Mouse (Mus musculus) neural tube, embryonic 13.5 days (tissue): ENCODE measurements around the gene Slc29a4. TPM values are rescaled to one million over a fixed set of nuclear protein-coding genes. Genes with fewer than 3 reads are reported as not detected.
A peak's percentile ranks its signal among the peaks of the same experiment; 100 is the strongest.

Experiments
- ATAC-seq: fragments of 200-750 bp; cut with Nextera tagmentation; 2 replicates; pipeline ENCODE4 v1.8.0; 2017; ENCODE audit warnings: low read depth, mild to moderate bottlenecking, moderate TSS enrichment, moderate library complexity
- H3K27ac ChIP-seq: fragments of 300-500 bp; sonication (generic); replicated peaks from 2 replicates; pipeline ENCODE4 v1.5.1; 2015; ENCODE audit warnings: moderate library complexity, mild to moderate bottlenecking, inconsistent platforms
- H3K27me3 ChIP-seq: fragments of 300-500 bp; sonication (generic); 2 replicates; pipeline ENCODE4 v1.6.1; 2015; ENCODE audit warnings: mild to moderate bottlenecking, inconsistent platforms
- H3K36me3 ChIP-seq: fragments of 300-500 bp; sonication (generic); 2 replicates; pipeline ENCODE4 v1.6.1; 2015; ENCODE audit warnings: mild to moderate bottlenecking, inconsistent platforms
- H3K4me1 ChIP-seq: fragments of 300-500 bp; sonication (generic); replicated peaks from 2 replicates; pipeline ENCODE4 v1.6.1; 2015; ENCODE audit warnings: inconsistent platforms
- H3K4me2 ChIP-seq: fragments of 300-500 bp; sonication (generic); 2 replicates; pipeline ENCODE4 v1.6.1; 2015; ENCODE audit warnings: inconsistent platforms, mild to moderate bottlenecking, moderate library complexity
- H3K4me3 ChIP-seq: fragments of 300-500 bp; sonication (generic); 2 replicates; pipeline ENCODE4 v1.5.1; 2015; ENCODE audit warnings: mild to moderate bottlenecking, inconsistent platforms
- H3K9ac ChIP-seq: fragments of 300-500 bp; sonication (generic); 2 replicates; pipeline ENCODE4 v1.6.1; 2015; ENCODE audit warnings: moderate library complexity, mild to moderate bottlenecking, inconsistent platforms
- H3K9me3 ChIP-seq: fragments of 300-500 bp; sonication (generic); 2 replicates; pipeline ENCODE4 v1.6.1; 2016; ENCODE audit warnings: inconsistent platforms
- WGBS: fragments of 180-500 bp; shearing (Covaris S2); methylation state at CpG from one replicate; pipeline ENCODE4 v1.1.7; 2015; 5-methylcytosine and 5-hydroxymethylcytosine counted together
- polyA plus RNA-seq: library from polyadenylated mRNA; unstranded; fragments of >200 nt; fragmentation: Nextera tagmentation; extraction: Ambion mirVana; gene quantifications from 2 replicates; pipeline ENCODE4 v1.2.1, GENCODE M21; 2015

Gene Slc29a4
- polyA plus RNA-seq, 1 experiment from 2014 or later: 82.1 TPM

- no peak overlapping the region for H3K4me3 ChIP-seq
- H3K27me3 ChIP-seq: no peaks in the 10 kb centered on the region
- H3K9me3 ChIP-seq: no peaks in the 10 kb centered on the region
- no peak overlapping the region for H3K9ac ChIP-seq
- peaks cover 61% of the 10 kb centered on the region for H3K36me3 ChIP-seq
- no peak for ATAC-seq
- H3K27ac ChIP-seq: no peak overlapping the region
- WGBS: 88% methylated on average over 13 of the region's 13 CpGs
- H3K4me1 ChIP-seq: peaks cover 10% of the 10 kb centered on the region
- no peak overlapping the region for H3K4me2 ChIP-seq
These were observed 27.6 kb downstream of the Slc29a4 start for GRCm38 (mm10) chr5:142719897-142720296.

GRCm38 (mm10) chr5:142723520-142724133 is 31.3 kb downstream of the Slc29a4 start:
- H3K4me1 ChIP-seq: peaks cover 10% of the 10 kb centered on the region
- no peaks in the 10 kb centered on the region for H3K27me3 ChIP-seq
- WGBS: 14% methylated on average over 7 of the region's 7 CpGs
- H3K9me3 ChIP-seq: no peaks in the 10 kb centered on the region
- no peak overlapping the region for H3K4me2 ChIP-seq
- H3K36me3 ChIP-seq: peaks cover 75% of the 10 kb centered on the region
- ATAC-seq: peak; percentile 80
- H3K27ac ChIP-seq: no peak overlapping the region; the same call in 1 of the 2 replicates
- no peak overlapping the region for H3K9ac ChIP-seq
- no peak overlapping the region for H3K4me3 ChIP-seq

GRCm38 (mm10) chr5:142724265-142724664 is 32.0 kb downstream of the Slc29a4 start:
- no peaks in the 10 kb centered on the region for H3K9me3 ChIP-seq
- no peak overlapping the region for H3K4me3 ChIP-seq
- no peaks in the 10 kb centered on the region for H3K27me3 ChIP-seq
- H3K4me1 ChIP-seq: peaks cover 10% of the 10 kb centered on the region
- ATAC-seq: no peak
- peaks cover 76% of the 10 kb centered on the region for H3K36me3 ChIP-seq
- no peak overlapping the region for H3K9ac ChIP-seq
- H3K27ac ChIP-seq: no peak overlapping the region; the same call in 1 of the 2 replicates
- WGBS: 93% methylated on average over 7 of the region's 7 CpGs
- no peak overlapping the region for H3K4me2 ChIP-seq

GRCm38 (mm10) chr5:142726748-142727147 is 34.4 kb downstream of the Slc29a4 start:
- Histone ChIP-seq H3K4me2 (no peak overlapping the region), H3K27ac (no peak overlapping the region), H3K4me3 (no peak overlapping the region), H3K27me3 (no peaks in the 10 kb centered on the region), H3K36me3 (peaks cover 80% of the 10 kb centered on the region), H3K9ac (no peak overlapping the region), H3K4me1 (peaks cover 10% of the 10 kb centered on the region), H3K9me3 (no peaks in the 10 kb centered on the region)
- 88% methylated on average over 6 of the region's 6 CpGs for WGBS
- ATAC-seq: no peak

GRCm38 (mm10) chr5:142728301-142728700 is 36.0 kb downstream of the Slc29a4 start:
- Histone ChIP-seq H3K27ac (no peak overlapping the region), H3K9me3 (no peaks in the 10 kb centered on the region), H3K4me1 (peaks cover 8% of the 10 kb centered on the region), H3K27me3 (no peaks in the 10 kb centered on the region), H3K36me3 (peaks cover 88% of the 10 kb centered on the region), H3K4me3 (no peak overlapping the region), H3K9ac (no peak overlapping the region), H3K4me2 (no peak overlapping the region)
- 97% methylated on average over 16 of the region's 16 CpGs for WGBS
- no peak for ATAC-seq

- no peaks in the 10 kb centered on the region for H3K4me1 ChIP-seq
- no peak overlapping the region for H3K9ac ChIP-seq
- H3K27me3 ChIP-seq: no peaks in the 10 kb centered on the region
- H3K36me3 ChIP-seq: peaks cover 99% of the 10 kb centered on the region
- H3K9me3 ChIP-seq: no peaks in the 10 kb centered on the region
- no peak for ATAC-seq
- no peak overlapping the region for H3K4me3 ChIP-seq
- 94% methylated on average over 12 of the region's 12 CpGs for WGBS
- no peak overlapping the region for H3K27ac ChIP-seq
- no peak overlapping the region for H3K4me2 ChIP-seq
These were observed 38.0 kb downstream of the Slc29a4 start for GRCm38 (mm10) chr5:142730295-142730694.

GRCm38 (mm10) chr5:142731916-142732315 is 39.6 kb downstream of the Slc29a4 start:
- no peak overlapping the region for H3K27ac ChIP-seq
- no peak overlapping the region for H3K4me3 ChIP-seq
- H3K9me3 ChIP-seq: no peaks in the 10 kb centered on the region
- no peak for ATAC-seq
- no peaks in the 10 kb centered on the region for H3K4me1 ChIP-seq
- no peaks in the 10 kb centered on the region for H3K27me3 ChIP-seq
- WGBS: 89% methylated on average over 11 of the region's 11 CpGs
- no peak overlapping the region for H3K9ac ChIP-seq
- H3K36me3 ChIP-seq: peaks cover 99% of the 10 kb centered on the region
- H3K4me2 ChIP-seq: no peak overlapping the region

- Histone ChIP-seq H3K27ac (0 out of 2 replicates have a peak overlapping the region, but pooled peaks have one; percentile 5), H3K27me3 (no peaks in the 10 kb centered on the region), H3K9ac (no peak overlapping the region), H3K4me2 (no peak overlapping the region), H3K4me3 (no peak overlapping the region), H3K9me3 (no peaks in the 10 kb centered on the region), H3K36me3 (peaks cover 97% of the 10 kb centered on the region), H3K4me1 (no peaks in the 10 kb centered on the region)
- no peak for ATAC-seq
- 72% methylated on average over 8 of the region's 8 CpGs for WGBS
These were observed 47.6 kb downstream of the Slc29a4 start for GRCm38 (mm10) chr5:142739941-142740340.

- ATAC-seq: no peak
- WGBS: 77% methylated on average over 12 of the region's 12 CpGs
- no peaks in the 10 kb centered on the region for H3K9me3 ChIP-seq
- H3K9ac ChIP-seq: no peak overlapping the region
- no peak overlapping the region for H3K4me3 ChIP-seq
- no peak overlapping the region for H3K4me2 ChIP-seq
- H3K36me3 ChIP-seq: peaks cover 94% of the 10 kb centered on the region
- peaks cover 3% of the 10 kb centered on the region for H3K4me1 ChIP-seq
- H3K27me3 ChIP-seq: no peaks in the 10 kb centered on the region
- no peak overlapping the region for H3K27ac ChIP-seq
These were observed 54.8 kb downstream of the Slc29a4 start for GRCm38 (mm10) chr5:142747026-142747629.

- Histone ChIP-seq H3K9ac (no peak overlapping the region), H3K4me2 (no peak overlapping the region), H3K27me3 (no peaks in the 10 kb centered on the region), H3K27ac (no peak overlapping the region), H3K9me3 (no peaks in the 10 kb centered on the region), H3K4me3 (no peak overlapping the region), H3K36me3 (peaks cover 94% of the 10 kb centered on the region), H3K4me1 (peaks cover 12% of the 10 kb centered on the region)
- no peak for ATAC-seq
- 90% methylated on average over 11 of the region's 11 CpGs for WGBS
These were observed 57.9 kb downstream of the Slc29a4 start for GRCm38 (mm10) chr5:142750173-142750572.

GRCm38 (mm10) chr5:142752241-142752640 is 59.9 kb downstream of the Slc29a4 start:
- WGBS: 48% methylated on average over 13 of the region's 13 CpGs

GRCm38 (mm10) chr5:142759786-142760185 is 67.5 kb downstream of the Slc29a4 start:
- peaks cover 27% of the 10 kb centered on the region for H3K4me1 ChIP-seq
- WGBS: 90% methylated on average over 8 of the region's 8 CpGs
- no peak for ATAC-seq

More at GRCm38 (mm10) chr5:142752241-142752640, 59.9 kb downstream of the Slc29a4 start:
- H3K4me1 ChIP-seq: peaks cover 14% of the 10 kb centered on the region
- peak overlapping the region; percentile 26; the same call in 1 of the 2 replicates for H3K9ac ChIP-seq
- H3K27ac ChIP-seq: no peak overlapping the region; the same call in 1 of the 2 replicates
- H3K36me3 ChIP-seq: peaks cover 98% of the 10 kb centered on the region
- H3K27me3 ChIP-seq: no peaks in the 10 kb centered on the region
- no peak for ATAC-seq
- H3K9me3 ChIP-seq: no peaks in the 10 kb centered on the region
- no peak overlapping the region for H3K4me3 ChIP-seq
- H3K4me2 ChIP-seq: no peak overlapping the region

More at GRCm38 (mm10) chr5:142759786-142760185, 67.5 kb downstream of the Slc29a4 start:
- peak overlapping the region; percentile 28; the same call in 1 of the 2 replicates for H3K27ac ChIP-seq
- no peaks in the 10 kb centered on the region for H3K9me3 ChIP-seq
- no peak overlapping the region for H3K9ac ChIP-seq
- no peak overlapping the region for H3K4me2 ChIP-seq
- H3K27me3 ChIP-seq: no peaks in the 10 kb centered on the region
- H3K36me3 ChIP-seq: peaks cover 100% of the 10 kb centered on the region
- no peak overlapping the region for H3K4me3 ChIP-seq
